Mouse (Mus musculus): ENCODE data around the gene Stk10.

- no peak for TF ChIP-seq CTCF (IDR thresholded peaks at IDR 0.05; ENCODE audit: low read depth)
- TF ChIP-seq EP300 (IDR thresholded peaks at IDR 0.05; ENCODE audit: low read depth) = no peak
Measured at GRCm38 (mm10) chr11:32516916-32517712, 16.0 kb upstream of the Stk10 start.

All from liver, embryonic 14.5 days (tissue).